18 mouse cellular contexts compared by ENCODE assay signal in the genomic region with DNA sequence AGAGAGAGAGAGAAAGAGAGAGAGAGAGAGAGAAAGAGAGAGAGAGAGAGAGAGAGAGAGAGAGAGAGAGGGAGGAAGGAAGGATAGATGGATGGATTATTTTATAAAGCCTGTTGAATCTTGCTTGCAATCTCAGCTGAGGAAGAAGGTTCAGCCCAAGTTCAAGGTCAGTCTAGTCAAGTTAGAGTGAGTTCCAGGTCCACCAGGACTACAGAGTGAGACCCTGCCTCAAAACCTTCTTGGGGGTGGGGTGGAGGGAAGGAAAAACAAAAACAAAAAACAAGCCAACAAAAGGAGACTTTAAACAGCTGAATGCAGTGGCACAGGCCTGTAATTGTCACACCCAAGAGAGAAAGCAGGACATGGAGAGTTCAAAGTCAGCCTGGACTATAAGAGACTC.
"Had no signal": no experiment of that assay in that cellular context is flagged by ENCODE, and none has a peak within 500 bp of the region (broad histone marks: within the 10 kb centered on the region; RNA-seq: fewer than 3 reads in every experiment).

No protein-coding gene starts in this region.

- H3K4me3 ChIP-seq: midbrain, embryonic 10.5 days; midbrain, embryonic 12.5 days; myocyte; neural tube, embryonic 13.5 days; neural tube, embryonic 15.5 days had no signal

- H3K4me1 ChIP-seq: neural tube, embryonic 15.5 days had no signal

- H3K36me3 ChIP-seq: midbrain, embryonic 10.5 days; midbrain, embryonic 12.5 days; neural tube, embryonic 13.5 days; neural tube, embryonic 15.5 days had no signal

- DNase-seq: lung, adult 18-20 months; lung, postnatal 10 days; lung, postnatal 4 days; midbrain, embryonic 14.5 days; right cerebral cortex, adult 18-20 months; right cerebral cortex, postnatal 25 days; right cerebral cortex, postnatal 4 days; spleen, adult 18-20 months; thymus, adult 18-20 months; thymus, postnatal 14 days; thymus, postnatal 36 days had no signal

- H3K27me3 ChIP-seq: midbrain, embryonic 12.5 days; neural tube, embryonic 13.5 days; neural tube, embryonic 15.5 days had no signal

- H3K9me3 ChIP-seq: midbrain, embryonic 10.5 days; midbrain, embryonic 12.5 days; neural tube, embryonic 13.5 days; neural tube, embryonic 15.5 days had no signal

- H3K9ac ChIP-seq: lung, embryonic 14.5 days; midbrain, embryonic 12.5 days; neural tube, embryonic 13.5 days; neural tube, embryonic 15.5 days had no signal

- H3K4me2 ChIP-seq: lung, embryonic 14.5 days; midbrain, embryonic 12.5 days; neural tube, embryonic 13.5 days; neural tube, embryonic 15.5 days had no signal

- ATAC-seq: midbrain, embryonic 16.5 days had no signal

- H3K27ac ChIP-seq: midbrain, embryonic 10.5 days; midbrain, embryonic 12.5 days; neural tube, embryonic 13.5 days; neural tube, embryonic 15.5 days had no signal
